Mouse (Mus musculus) adrenal gland, postnatal 0 days (tissue): ENCODE measurements around the gene Ggct. TPM values are rescaled to one million over a fixed set of nuclear protein-coding genes. Genes with fewer than 3 reads are reported as not detected.

Experiments used
- polyA plus RNA-seq: library from polyadenylated mRNA; unstranded; fragments of >200 nt; fragmentation: Nextera tagmentation; extraction: Ambion mirVana; gene quantifications from 2 replicates; pipeline ENCODE4 v1.2.1, GENCODE M21; 2015

Gene Ggct
- 8.3 and 12.6 TPM in 2 replicates for polyA plus RNA-seq

GRCm38 (mm10) chr6:54992734-54993260, at the start of gene Ggct:
TSS of gene Ggct (minus strand) at chr6:54992950.

GRCm38 (mm10) chr6:55037799-55038670, 45.3 kb upstream of the Ggct start, which contains the start of gene Gars:
TSS of gene Gars (plus strand) at chr6:55038007.

GRCm38 (mm10) chr6:54972111-54972928, 20.4 kb downstream of the Ggct start, which contains the start of gene Nod1:
TSS of gene Nod1 (minus strand) at chr6:54972612.

Other genes with a start within 250 kb of the Ggct start
- 2.9 and 7.1 TPM in 2 replicates for gene Znrf2, start 176.0 kb downstream of the Ggct start, polyA plus RNA-seq
- 3.7 and 3.9 TPM in 2 replicates for gene Nod1, start 20.3 kb downstream of the Ggct start, polyA plus RNA-seq
- gene Gars, start 45.1 kb upstream of the Ggct start, polyA plus RNA-seq, result 71.8 and 77.5 TPM in 2 replicates
- not detected in 2 replicates for gene Crhr2, start 140.1 kb upstream of the Ggct start, polyA plus RNA-seq
- gene Inmt, start 182.1 kb upstream of the Ggct start, polyA plus RNA-seq, result 0.24 and 1.2 TPM in 2 replicates
- gene Mindy4, start 210.4 kb upstream of the Ggct start, polyA plus RNA-seq, result 5.8 and 7.0 TPM in 2 replicates